Mouse (Mus musculus) G1E-ER4 (cell line): ENCODE measurements around the gene Atp6v0e. TPM values are rescaled to one million over a fixed set of nuclear protein-coding genes. Genes with fewer than 3 reads are reported as not detected.

Source experiments
- GATA1 ChIP-seq: IDR thresholded peaks from one replicate; pipeline ENCODE4 v1.8.0; 2012; ENCODE audit warnings: low read length, inconsistent platforms
- polyA plus RNA-seq: library from polyadenylated mRNA; stranded (reverse); fragments of >175 nt; gene quantifications from 2 replicates; pipeline ENCODE4 v1.2.3, GENCODE M21; 2012

The Atp6v0e gene
- polyA plus RNA-seq, 1 experiment: 15.5 TPM

GRCm38 (mm10) chr17:26690236-26690635 lies 27.2 kb downstream of the Atp6v0e start:
- TF ChIP-seq GATA1: no peak

- no peak for TF ChIP-seq GATA1
Observed at GRCm38 (mm10) chr17:26691110-26691509, 28.1 kb downstream of the Atp6v0e start.

- TF ChIP-seq GATA1: no peak
Observed at GRCm38 (mm10) chr17:26693424-26693823, 30.4 kb downstream of the Atp6v0e start.

GRCm38 (mm10) chr17:26694171-26694570 lies 31.1 kb downstream of the Atp6v0e start:
- TF ChIP-seq GATA1: no peak

- TF ChIP-seq GATA1: no peak
Observed at GRCm38 (mm10) chr17:26695193-26695592, 32.2 kb downstream of the Atp6v0e start.

- TF ChIP-seq GATA1: no peak
Observed at GRCm38 (mm10) chr17:26698846-26699245, 35.8 kb downstream of the Atp6v0e start.

- TF ChIP-seq GATA1: no peak
Observed at GRCm38 (mm10) chr17:26699819-26700616, 37.0 kb downstream of the Atp6v0e start.

- no peak for TF ChIP-seq GATA1
Observed at GRCm38 (mm10) chr17:26701565-26701964, 38.5 kb downstream of the Atp6v0e start.

- no peak for TF ChIP-seq GATA1
Observed at GRCm38 (mm10) chr17:26702621-26703020, 39.6 kb downstream of the Atp6v0e start.

- TF ChIP-seq GATA1: no peak
Observed at GRCm38 (mm10) chr17:26703671-26704070, 40.6 kb downstream of the Atp6v0e start.

GRCm38 (mm10) chr17:26705463-26706359 lies 42.7 kb downstream of the Atp6v0e start:
- TF ChIP-seq GATA1: no peak

GRCm38 (mm10) chr17:26707066-26707465 lies 44.0 kb downstream of the Atp6v0e start:
- TF ChIP-seq GATA1: no peak

GRCm38 (mm10) chr17:26708499-26708898 lies 45.5 kb downstream of the Atp6v0e start:
- TF ChIP-seq GATA1: no peak

- TF ChIP-seq GATA1: no peak
Observed at GRCm38 (mm10) chr17:26708993-26709590, 46.1 kb downstream of the Atp6v0e start.

GRCm38 (mm10) chr17:26710049-26710448 lies 47.0 kb downstream of the Atp6v0e start:
- no peak for TF ChIP-seq GATA1

- TF ChIP-seq GATA1: no peak
Observed at GRCm38 (mm10) chr17:26715271-26715758, 52.3 kb downstream of the Atp6v0e start, which contains the start of gene Crebrf. Gene Crebrf, plus strand, starts transcription at chr17:26715650.
